Mouse (Mus musculus) lung, embryonic 14.5 days (tissue): ENCODE results near the gene Map4k1. TPM values are rescaled to one million over a fixed set of nuclear protein-coding genes. Genes with fewer than 3 reads are reported as not detected.

Source experiments
- ATAC-seq: fragments of 200-750 bp; cut with Nextera tagmentation; 2 replicates; pipeline ENCODE4 v1.8.0; 2017; ENCODE audit warnings: mild to moderate bottlenecking, moderate TSS enrichment, moderate library complexity; ENCODE audit not compliant: insufficient read depth
- DNase-seq: peaks from one replicate; pipeline ENCODE4 v3.0.0-alpha.2; 2015
- H3K27ac ChIP-seq: fragments of 300-500 bp; sonication (generic); 2 replicates; pipeline ENCODE4 v1.5.1; 2014; ENCODE audit warnings: low read depth, mild to moderate bottlenecking, moderate library complexity
- H3K27me3 ChIP-seq: fragments of 300-500 bp; sonication (generic); 2 replicates; pipeline ENCODE4 v1.6.1; 2014; ENCODE audit warnings: low read length, control low read depth; ENCODE audit not compliant: insufficient read depth
- H3K36me3 ChIP-seq: fragments of 300-500 bp; sonication (generic); 2 replicates; pipeline ENCODE4 v1.6.1; 2014; ENCODE audit warnings: control low read depth; ENCODE audit not compliant: insufficient read depth
- H3K4me1 ChIP-seq: fragments of 300-500 bp; sonication (generic); 2 replicates; pipeline ENCODE4 v1.6.1; 2014; ENCODE audit warnings: antibody characterized with exemption, control low read depth; ENCODE audit not compliant: insufficient read depth
- H3K4me2 ChIP-seq: fragments of 300-500 bp; sonication (generic); 2 replicates; pipeline ENCODE4 v1.6.1; 2014; ENCODE audit warnings: mild to moderate bottlenecking
- H3K4me3 ChIP-seq: fragments of 300-500 bp; sonication (generic); 2 replicates; pipeline ENCODE4 v1.5.1; 2014; ENCODE audit warnings: low read depth, low read length
- H3K9ac ChIP-seq: fragments of 300-500 bp; sonication (generic); 2 replicates; pipeline ENCODE4 v1.6.1; 2014
- H3K9me3 ChIP-seq: fragments of 300-500 bp; sonication (generic); 2 replicates; pipeline ENCODE4 v1.6.1; 2016; ENCODE audit warnings: low read depth, low read length, control low read depth
- CTCF ChIP-seq: IDR thresholded peaks from 2 replicates; pipeline ENCODE4 v1.5.1; 2016; ENCODE audit warnings: antibody characterized with exemption, low read depth
- WGBS: fragments of 180-500 bp; shearing (Covaris S2); extraction: QIAGEN DNeasy Blood & Tissue Kit; methylation state at CpG from one replicate; pipeline ENCODE4 v1.1.7; 2014; 5-methylcytosine and 5-hydroxymethylcytosine counted together
- polyA plus RNA-seq: library from polyadenylated mRNA; unstranded; fragments of >200 nt; fragmentation: Nextera tagmentation; extraction: Ambion mirVana; gene quantifications from 2 replicates; pipeline ENCODE4 v1.2.1, GENCODE M21; 2014

The Map4k1 gene
- polyA plus RNA-seq, 1 experiment from 2014 or later = 8.5 TPM

GRCm38 (mm10) chr7:29008714-29009113, 26.9 kb downstream of the Map4k1 start:
- 64% methylated on average over 9 of the region's 9 CpGs for WGBS
- ATAC-seq (no peak), DNase-seq (no peak)
- no peaks in the 10 kb centered on the region for H3K9me3 ChIP-seq
- H3K4me2 ChIP-seq = no peak overlapping the region
- no peaks in the 10 kb centered on the region for H3K27me3 ChIP-seq
- no peaks in the 10 kb centered on the region for H3K4me1 ChIP-seq
- no peak for TF ChIP-seq CTCF
- no peak overlapping the region for H3K4me3 ChIP-seq
- no peak overlapping the region for H3K27ac ChIP-seq
- no peak overlapping the region for H3K9ac ChIP-seq
- no peaks in the 10 kb centered on the region for H3K36me3 ChIP-seq

DNA sequence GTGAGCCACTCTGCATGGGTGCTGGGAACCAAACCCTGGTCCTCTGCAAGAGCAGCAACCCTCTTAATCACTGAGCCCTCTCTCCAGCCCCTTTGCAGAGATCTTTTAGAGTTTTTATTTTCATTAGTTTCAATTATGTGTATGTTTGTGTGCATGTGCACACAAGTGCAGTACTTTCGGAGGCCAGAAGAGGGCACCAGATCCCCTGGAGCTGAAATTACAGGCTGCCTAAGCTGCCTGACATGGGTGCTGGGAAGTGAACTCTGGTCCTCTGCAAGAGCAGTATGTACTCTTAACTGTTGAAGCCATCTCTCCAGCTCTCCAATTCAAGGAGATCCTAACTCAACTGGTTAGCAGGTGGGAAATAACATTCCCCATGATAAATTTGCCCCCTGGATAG, 33.1 kb downstream of the Map4k1 start:
- Histone ChIP-seq H3K4me2 (no peak overlapping the region), H3K9ac (no peak overlapping the region), H3K4me1 (no peaks in the 10 kb centered on the region), H3K36me3 (no peaks in the 10 kb centered on the region), H3K9me3 (0 out of 2 replicates have a peak, but pooled peaks cover 4% of the 10 kb centered on the region), H3K27ac (no peak overlapping the region), H3K27me3 (peaks cover 27% of the 10 kb centered on the region), H3K4me3 (no peak overlapping the region)
- no peak for DNase-seq
- WGBS = 83% methylated on average over 1 of the region's 1 CpGs
- TF ChIP-seq CTCF = peak; percentile 32; the same call in 1 of the 2 replicates
- ATAC-seq = no peak

DNA sequence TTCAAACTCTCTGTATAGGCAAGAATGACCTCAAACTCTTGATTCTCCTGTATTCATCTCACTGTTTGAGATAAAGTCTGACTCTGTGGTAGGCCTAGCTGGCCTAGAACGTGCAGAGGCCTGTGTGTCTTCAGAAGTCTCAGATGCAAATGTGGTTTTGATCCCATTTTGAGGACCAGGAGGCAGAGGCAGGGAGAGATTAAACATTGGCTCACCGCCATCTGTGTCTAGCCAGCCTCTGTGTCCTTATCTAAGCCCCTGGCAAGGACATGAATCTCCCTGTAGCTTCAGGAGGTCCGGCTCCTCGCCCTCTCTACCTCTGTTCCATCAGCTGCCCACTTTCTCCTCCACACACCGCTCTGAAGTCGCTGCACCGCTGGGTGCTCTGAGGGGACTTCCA, 34.6 kb downstream of the Map4k1 start:
- H3K27me3 ChIP-seq = peaks cover 40% of the 10 kb centered on the region
- H3K4me1 ChIP-seq = no peaks in the 10 kb centered on the region
- no peaks in the 10 kb centered on the region for H3K36me3 ChIP-seq
- no peak overlapping the region for H3K9ac ChIP-seq
- DNase-seq = no peak
- H3K4me2 ChIP-seq = no peak overlapping the region
- no peak for ATAC-seq
- 85% methylated on average over 7 of the region's 7 CpGs for WGBS
- TF ChIP-seq CTCF = no peak
- no peak overlapping the region for H3K4me3 ChIP-seq
- no peak overlapping the region for H3K27ac ChIP-seq
- H3K9me3 ChIP-seq = 0 out of 2 replicates have a peak, but pooled peaks cover 4% of the 10 kb centered on the region

- no peak for ATAC-seq
- 85% methylated on average over 7 of the region's 7 CpGs for WGBS
Observed at GRCm38 (mm10) chr7:29017222-29017621, 35.4 kb downstream of the Map4k1 start.

DNA sequence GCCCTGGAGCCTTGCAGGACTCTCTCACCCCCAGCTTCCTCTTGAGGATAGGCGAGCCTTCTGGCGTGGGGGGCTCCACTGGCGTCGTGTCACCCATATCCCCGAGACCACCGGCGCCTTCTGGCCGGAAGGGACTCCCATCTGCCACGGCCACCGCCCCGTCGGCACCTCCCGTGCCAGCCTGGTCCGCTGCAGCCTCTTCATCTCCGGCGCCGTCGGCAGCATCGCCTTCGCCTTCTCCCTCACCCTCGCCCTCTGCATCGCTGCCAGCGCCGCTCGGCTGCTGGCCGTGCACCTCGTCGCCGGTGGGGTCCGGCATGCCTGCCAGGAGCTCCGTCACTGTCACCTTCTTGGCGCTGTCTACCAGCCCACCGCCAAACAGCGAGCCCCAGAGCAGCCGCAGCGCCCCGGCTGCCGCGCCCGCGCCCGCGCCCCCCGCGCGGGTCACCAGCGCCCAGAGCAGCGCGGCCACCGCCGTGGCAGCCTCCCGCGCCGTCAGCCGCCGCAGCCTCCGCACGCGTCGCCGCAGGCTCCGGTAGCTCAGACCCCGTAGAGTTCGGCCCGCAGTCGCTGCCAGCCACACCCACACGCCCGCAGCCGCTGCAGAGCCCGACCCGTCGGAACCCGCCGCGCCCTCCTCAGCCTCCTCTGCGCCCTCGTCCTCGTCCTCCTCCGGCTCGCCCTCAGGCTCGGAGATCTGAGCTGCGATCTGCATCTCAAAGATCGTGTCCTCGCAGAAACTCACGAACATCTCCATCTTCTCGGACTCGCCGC, 37.8 kb downstream of the Map4k1 start:
- H3K4me3 ChIP-seq = peak overlapping the region; percentile 40
- no peak for TF ChIP-seq CTCF
- no peaks in the 10 kb centered on the region for H3K4me1 ChIP-seq
- ATAC-seq (no peak), DNase-seq (peak; percentile 22)
- H3K36me3 ChIP-seq = no peaks in the 10 kb centered on the region
- no peak overlapping the region for H3K27ac ChIP-seq
- 0 out of 2 replicates have a peak, but pooled peaks cover 4% of the 10 kb centered on the region for H3K9me3 ChIP-seq
- peaks cover 40% of the 10 kb centered on the region for H3K27me3 ChIP-seq
- peak overlapping the region; percentile 52 for H3K9ac ChIP-seq
- 2% methylated on average over 79 of the region's 88 CpGs for WGBS
- H3K4me2 ChIP-seq = peak overlapping the region; percentile 70

More at GRCm38 (mm10) chr7:29017222-29017621, 35.4 kb downstream of the Map4k1 start:
- Histone ChIP-seq H3K9me3 (0 out of 2 replicates have a peak, but pooled peaks cover 4% of the 10 kb centered on the region), H3K27me3 (peaks cover 40% of the 10 kb centered on the region), H3K9ac (no peak overlapping the region), H3K27ac (no peak overlapping the region), H3K4me3 (no peak overlapping the region), H3K4me2 (no peak overlapping the region), H3K36me3 (no peaks in the 10 kb centered on the region), H3K4me1 (no peaks in the 10 kb centered on the region)
- no peak for DNase-seq
- TF ChIP-seq CTCF = no peak

DNA sequence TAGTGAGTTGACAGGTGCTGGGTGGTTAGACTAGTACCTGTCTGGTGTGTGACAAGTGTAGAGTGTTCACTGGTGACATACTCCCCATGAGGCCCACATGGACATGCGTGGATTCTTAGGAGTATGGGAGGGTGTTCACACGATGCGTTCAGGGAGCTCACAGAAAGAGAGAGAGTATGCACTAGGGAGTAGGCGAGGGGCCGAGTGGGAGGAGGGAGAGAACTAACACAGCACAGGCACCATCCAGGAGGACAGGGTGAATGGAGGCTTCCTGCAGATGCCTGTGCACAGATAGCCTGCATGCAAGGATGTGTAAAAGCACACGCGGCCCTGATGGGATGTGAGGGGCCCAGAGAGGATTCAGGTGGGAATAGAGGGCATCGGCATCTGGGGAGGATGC, 40.6 kb downstream of the Map4k1 start:
- no peak for TF ChIP-seq CTCF
- no peaks in the 10 kb centered on the region for H3K4me1 ChIP-seq
- H3K9ac ChIP-seq = no peak overlapping the region
- H3K4me3 ChIP-seq = no peak overlapping the region
- no peaks in the 10 kb centered on the region for H3K36me3 ChIP-seq
- peaks cover 38% of the 10 kb centered on the region for H3K27me3 ChIP-seq
- no peak overlapping the region for H3K27ac ChIP-seq
- DNase-seq (no peak), ATAC-seq (no peak)
- no peak overlapping the region for H3K4me2 ChIP-seq
- no peaks in the 10 kb centered on the region for H3K9me3 ChIP-seq
- WGBS = 87% methylated on average over 8 of the region's 8 CpGs

DNA sequence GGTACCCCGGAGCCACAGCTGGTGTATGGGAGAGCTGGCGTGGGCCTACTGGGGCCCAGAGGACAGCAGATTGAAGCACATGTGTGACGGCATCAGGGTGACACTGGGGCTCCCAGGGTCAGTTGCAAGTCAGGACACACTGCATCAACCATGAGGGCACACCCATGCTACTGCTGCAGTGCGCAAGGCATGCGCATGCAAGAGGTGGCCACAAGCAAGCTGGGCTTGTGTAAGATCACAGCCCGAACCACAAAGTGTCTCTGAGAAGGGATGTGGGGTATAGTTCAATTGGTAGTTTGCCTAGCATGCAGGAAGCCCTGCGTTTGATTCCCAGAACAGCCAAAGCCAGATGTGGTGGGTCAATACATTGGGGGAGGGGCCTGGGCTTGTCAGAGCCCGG, 41.7 kb downstream of the Map4k1 start:
- no peak for TF ChIP-seq CTCF
- WGBS = 79% methylated on average over 8 of the region's 8 CpGs
- Histone ChIP-seq H3K36me3 (no peaks in the 10 kb centered on the region), H3K9ac (no peak overlapping the region), H3K9me3 (no peaks in the 10 kb centered on the region), H3K27me3 (peaks cover 28% of the 10 kb centered on the region), H3K4me3 (no peak overlapping the region), H3K4me1 (no peaks in the 10 kb centered on the region), H3K27ac (no peak overlapping the region), H3K4me2 (no peak overlapping the region)
- ATAC-seq (no peak), DNase-seq (no peak)
